Mouse (Mus musculus) frontal cortex, adult (tissue): Measurements from ENCODE around the gene Six2.

Source experiments
- ATAC-seq: cut with Nextera tagmentation; 2 replicates; pipeline ENCODE4 v1.9.2; 2017; ENCODE audit warnings: mild to moderate bottlenecking, moderate library complexity, mixed read lengths; ENCODE audit not compliant: low TSS enrichment

The Six2 gene

GRCm38 (mm10) chr17:85661521-85661920, 26.6 kb downstream of the Six2 start:
- no peak for ATAC-seq

- no peak for ATAC-seq
Observed at GRCm38 (mm10) chr17:85660016-85660415, 28.1 kb downstream of the Six2 start.

- ATAC-seq: peak; percentile 34
Observed at GRCm38 (mm10) chr17:85645718-85646665, 42.1 kb downstream of the Six2 start.

- ATAC-seq: no peak
Observed at GRCm38 (mm10) chr17:85645312-85645711, 42.8 kb downstream of the Six2 start.

GRCm38 (mm10) chr17:85637876-85638275, 50.2 kb downstream of the Six2 start:
- ATAC-seq: no peak
